Mouse (Mus musculus): ENCODE results near the gene Ints4. TPM values are rescaled to one million over a fixed set of nuclear protein-coding genes. Genes with fewer than 3 reads are reported as not detected.
"Not testable (repeated sequence)": the region's sequence is repeated elsewhere in the genome, so short reads cannot be mapped to it uniquely, and the experiment has no call there.

The Ints4 gene
- total RNA-seq (2021) = 10 to 100 TPM; 27.0 to 31.4 TPM

DNA sequence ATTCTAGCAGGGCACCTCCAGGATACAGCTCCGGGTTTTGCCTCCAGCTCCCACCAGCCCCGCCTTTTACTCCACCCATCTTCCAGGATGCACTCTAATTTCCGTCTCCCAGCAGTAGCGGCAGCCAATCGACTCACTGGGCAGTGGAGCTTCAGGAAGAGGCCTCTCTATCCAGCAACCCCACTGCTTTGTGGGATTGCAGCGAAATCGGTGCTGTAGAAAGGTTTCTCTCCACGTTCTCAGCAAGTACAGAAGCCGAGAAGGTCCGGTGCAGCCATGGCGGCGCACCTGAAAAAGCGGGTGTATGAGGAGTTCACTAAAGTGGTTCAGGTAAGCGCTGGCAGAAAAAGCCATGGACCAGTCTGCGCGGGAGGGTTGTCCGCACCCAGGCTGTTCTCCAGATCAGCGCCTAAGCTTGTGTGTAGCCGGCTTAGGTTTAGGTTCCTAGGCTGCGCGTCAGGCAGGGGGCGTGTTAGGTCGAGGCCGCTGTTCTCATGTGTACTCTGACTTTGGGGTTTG is at the start of gene Ints4:
Gene Ints4, plus strand, starts transcription at position 136 of the 519 bp plus-strand sequence.
- DNase-seq (ENCODE audit: extremely low spot score in 1 of 2, low spot score in 1 of 2) = peak; percentile 59 to 78

DNA sequence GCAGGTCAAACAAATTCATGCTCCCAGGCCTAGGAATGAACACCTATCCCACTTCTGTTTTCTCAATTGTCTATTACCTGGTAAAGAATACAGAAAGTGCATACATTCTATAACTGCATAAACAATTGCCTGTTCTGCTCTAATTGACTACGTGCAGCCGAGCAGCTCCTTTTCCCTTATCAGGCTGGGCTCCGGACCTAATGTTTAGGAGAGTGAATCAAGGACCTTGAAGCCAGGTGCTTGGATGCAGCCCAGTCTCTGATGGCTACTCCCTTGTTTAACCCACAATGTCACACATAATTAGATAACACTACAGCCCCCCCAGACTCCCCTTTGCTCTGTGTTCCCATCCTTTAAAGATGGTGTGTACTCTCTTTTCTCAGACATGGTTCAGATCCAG is 47.2 kb upstream of the Ints4 start:
- not testable (repeated sequence) for DNase-seq (ENCODE audit: extremely low spot score in 1 of 2, low spot score in 1 of 2)

DNA sequence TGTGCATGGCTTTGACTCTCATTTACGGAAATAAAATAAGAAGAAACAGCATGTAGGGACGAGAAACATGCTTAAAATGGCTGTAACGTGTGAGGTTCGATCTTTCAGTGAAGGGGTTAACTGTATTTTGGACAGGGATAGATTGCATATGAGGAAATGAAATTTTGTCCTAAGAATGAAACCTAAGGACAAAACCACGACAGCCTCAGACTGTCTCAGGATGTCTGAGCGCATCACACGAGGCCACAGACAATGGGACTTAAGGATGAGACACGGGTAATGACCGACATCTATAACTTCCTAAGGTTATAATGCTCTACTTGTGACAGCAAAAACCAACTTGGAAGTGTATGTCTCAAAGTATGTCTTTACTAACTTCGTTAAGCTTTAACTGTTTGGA is 46.2 kb upstream of the Ints4 start:
- no peak for DNase-seq (ENCODE audit: extremely low spot score in 1 of 2, low spot score in 1 of 2)

DNA sequence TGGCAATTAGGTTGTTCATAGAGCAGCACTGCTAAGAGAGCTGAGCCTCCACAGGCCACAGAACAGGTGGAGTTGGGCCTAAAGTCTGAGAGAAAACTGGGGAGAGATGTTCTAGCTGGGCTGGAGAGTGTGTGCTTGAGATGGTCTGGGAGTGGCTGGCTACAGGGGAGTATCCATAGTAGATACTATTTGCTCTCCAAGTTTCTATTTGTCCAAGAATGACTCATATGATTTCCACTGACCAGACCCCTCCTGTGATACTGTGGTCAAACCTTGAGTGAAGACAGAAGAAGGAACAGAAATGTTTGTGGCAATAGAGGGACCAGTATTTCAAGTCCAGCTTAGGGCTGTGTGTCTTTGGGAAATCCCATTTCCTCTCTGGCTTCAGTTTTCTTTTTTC is 41.8 kb upstream of the Ints4 start:
- DNase-seq (ENCODE audit: extremely low spot score in 1 of 2, low spot score in 1 of 2) = no peak

DNA sequence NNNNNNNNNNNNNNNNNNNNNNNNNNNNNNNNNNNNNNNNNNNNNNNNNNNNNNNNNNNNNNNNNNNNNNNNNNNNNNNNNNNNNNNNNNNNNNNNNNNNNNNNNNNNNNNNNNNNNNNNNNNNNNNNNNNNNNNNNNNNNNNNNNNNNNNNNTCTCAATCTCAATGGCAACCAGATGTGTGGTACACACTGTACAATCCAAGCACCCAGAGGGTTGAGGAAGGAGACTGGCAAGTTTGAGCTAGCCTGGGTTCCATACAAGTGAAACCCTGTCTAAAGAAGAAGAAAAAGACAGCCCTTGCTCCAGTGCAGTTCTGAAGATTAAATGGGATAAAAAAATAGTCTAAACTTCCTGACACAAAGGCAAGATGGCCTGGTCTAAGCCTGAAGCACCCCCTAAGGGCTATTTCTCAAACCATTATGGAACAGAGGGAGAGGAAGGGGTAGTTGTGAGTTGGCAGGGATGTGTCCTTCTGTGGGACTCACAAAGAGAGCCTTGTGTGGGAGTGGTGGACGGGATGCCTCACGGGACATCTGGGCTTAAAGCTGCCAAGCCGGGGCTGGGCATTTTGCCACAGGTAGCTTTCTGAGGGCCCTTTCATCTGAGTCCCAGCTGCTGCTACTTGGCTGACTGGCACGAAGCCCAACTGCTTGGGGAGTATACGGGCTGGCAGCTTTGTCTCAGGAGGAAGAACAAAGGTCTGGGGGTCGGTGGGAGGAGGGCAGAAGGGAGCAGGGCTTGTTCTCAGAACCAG is 34.4 kb upstream of the Ints4 start:
- DNase-seq (ENCODE audit: extremely low spot score in 1 of 2, low spot score in 1 of 2) = peak; percentile 69 to 91

- peak; percentile 10 to 12 for DNase-seq (ENCODE audit: extremely low spot score in 1 of 2, low spot score in 1 of 2)
Observed at GRCm38 (mm10) chr7:97447050-97447531, 33.7 kb upstream of the Ints4 start.

- DNase-seq (ENCODE audit: extremely low spot score in 1 of 2, low spot score in 1 of 2) = not testable (repeated sequence)
Observed at GRCm38 (mm10) chr7:97451023-97451422, 29.7 kb upstream of the Ints4 start, which contains the start of gene Kctd14. Gene Kctd14, plus strand, starts transcription at chr7:97451323.

- no peak for DNase-seq (ENCODE audit: extremely low spot score in 1 of 2, low spot score in 1 of 2)
Observed at GRCm38 (mm10) chr7:97452196-97452595, 28.6 kb upstream of the Ints4 start.

GRCm38 (mm10) chr7:97453141-97453921 is 27.4 kb upstream of the Ints4 start:
- no peak for DNase-seq (ENCODE audit: extremely low spot score in 1 of 2, low spot score in 1 of 2)

GRCm38 (mm10) chr7:97454795-97455194 is 26.0 kb upstream of the Ints4 start:
- DNase-seq (ENCODE audit: extremely low spot score in 1 of 2, low spot score in 1 of 2) = no peak

GRCm38 (mm10) chr7:97455577-97455976 is 25.2 kb upstream of the Ints4 start:
- no peak for DNase-seq (ENCODE audit: extremely low spot score in 1 of 2, low spot score in 1 of 2)

GRCm38 (mm10) chr7:97473001-97473400 is 7.8 kb upstream of the Ints4 start:
- peak; percentile 11 to 16 for DNase-seq (ENCODE audit: extremely low spot score in 1 of 2, low spot score in 1 of 2)

DNA sequence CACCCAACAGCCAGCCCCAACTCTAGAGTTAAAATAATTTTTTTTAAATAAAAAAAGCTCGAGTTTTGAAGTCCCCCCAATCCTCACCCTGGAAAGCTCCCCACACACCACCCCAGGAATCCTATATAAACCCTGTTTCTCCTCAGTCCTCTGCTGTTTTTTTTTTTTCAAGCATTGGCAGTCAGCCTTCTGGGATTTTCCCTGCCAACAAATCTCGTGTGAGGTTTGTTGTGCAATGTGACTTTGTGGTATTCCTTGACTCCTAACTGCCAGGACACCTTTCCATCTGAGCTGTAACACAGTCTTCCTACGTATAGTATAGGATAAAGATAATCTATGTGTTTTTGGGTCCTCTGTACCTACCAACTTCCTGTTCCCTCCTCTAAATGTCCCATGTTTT is 1.4 kb upstream of the Ints4 start:
- no peak for DNase-seq (ENCODE audit: extremely low spot score in 1 of 2, low spot score in 1 of 2)

DNA sequence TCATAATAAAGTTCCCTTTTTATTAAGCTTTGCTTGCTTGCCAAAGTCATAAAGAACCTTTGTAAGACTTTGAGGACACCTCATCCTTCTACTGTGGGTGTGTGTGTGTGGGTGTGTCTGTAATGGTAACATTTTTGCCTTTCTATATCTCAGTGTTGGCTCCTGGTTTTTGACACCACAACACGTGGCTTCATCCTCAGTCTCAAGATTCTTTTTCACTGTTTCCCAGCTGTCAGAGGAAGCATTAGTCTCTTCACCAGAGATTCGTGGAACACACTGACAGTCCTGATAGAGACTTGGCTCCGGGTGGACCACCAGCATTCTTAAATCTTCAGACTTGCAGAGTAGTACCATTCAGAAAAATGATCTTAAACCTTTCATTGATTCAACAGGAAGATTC is 466 bp upstream of the Ints4 start:
- DNase-seq (ENCODE audit: extremely low spot score in 1 of 2, low spot score in 1 of 2) = no peak

GRCm38 (mm10) chr7:97483378-97483777 is 2.6 kb downstream of the Ints4 start:
- no peak for DNase-seq (ENCODE audit: extremely low spot score in 1 of 2, low spot score in 1 of 2)

GRCm38 (mm10) chr7:97491157-97491556 is 10.4 kb downstream of the Ints4 start:
- DNase-seq (ENCODE audit: extremely low spot score in 1 of 2, low spot score in 1 of 2) = no peak

GRCm38 (mm10) chr7:97492420-97492819 is 11.7 kb downstream of the Ints4 start:
- no peak for DNase-seq (ENCODE audit: extremely low spot score in 1 of 2, low spot score in 1 of 2)

- no peak for DNase-seq (ENCODE audit: extremely low spot score in 1 of 2, low spot score in 1 of 2)
Observed at GRCm38 (mm10) chr7:97495052-97495451, 14.3 kb downstream of the Ints4 start.

DNA sequence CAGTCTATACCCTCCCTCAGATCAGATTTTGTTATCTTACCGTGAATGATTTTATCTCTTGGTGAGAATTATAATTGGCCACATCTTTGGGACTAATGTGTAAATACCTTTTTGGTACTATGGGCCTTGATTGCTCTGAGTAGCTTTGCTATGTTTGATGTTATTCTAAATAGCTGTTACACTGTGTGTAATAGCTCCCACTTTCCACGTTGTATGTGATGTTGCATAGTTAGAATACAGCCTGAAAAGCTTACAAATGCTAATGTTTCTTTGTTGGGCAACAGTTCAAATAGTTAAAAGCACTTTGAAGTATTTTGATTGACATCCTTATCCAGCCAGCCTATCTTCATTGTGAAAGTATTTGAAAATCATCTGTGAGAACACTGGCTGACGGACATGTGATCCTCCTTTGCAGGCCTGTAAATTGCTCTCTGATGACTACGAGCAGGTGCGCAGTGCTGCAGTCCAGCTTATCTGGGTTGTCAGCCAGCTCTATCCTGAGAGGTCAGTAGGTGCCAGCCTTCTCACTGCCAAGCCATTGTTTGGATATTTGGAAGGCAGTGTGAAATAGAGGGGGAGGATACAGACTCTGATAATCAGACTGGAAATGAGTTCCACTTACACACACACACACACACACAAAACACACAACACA is 19.9 kb downstream of the Ints4 start:
- DNase-seq (ENCODE audit: extremely low spot score in 1 of 2, low spot score in 1 of 2) = no peak

- no peak for DNase-seq (ENCODE audit: extremely low spot score in 1 of 2, low spot score in 1 of 2)
Observed at GRCm38 (mm10) chr7:97514786-97515185, 34.0 kb downstream of the Ints4 start.

GRCm38 (mm10) chr7:97519935-97520334 is 39.2 kb downstream of the Ints4 start:
- DNase-seq (ENCODE audit: extremely low spot score in 1 of 2, low spot score in 1 of 2) = no peak
